Mouse (Mus musculus) common myeloid progenitor, adult 5-6 weeks (primary cell): ENCODE measurements around the gene Ube2cbp. TPM values are rescaled to one million over a fixed set of nuclear protein-coding genes. Genes with fewer than 3 reads are reported as not detected.

Experiments used
- ATAC-seq: replicated peaks from 2 replicates; pipeline ENCODE4 v1.8.0; 2016; ENCODE audit warnings: low read depth, mild to moderate bottlenecking, moderate TSS enrichment, inconsistent platforms; ENCODE audit not compliant: poor library complexity, severe bottlenecking
- total RNA-seq: library from RNA; stranded (forward); fragments of 200-1000, 187-1606 nt; gene quantifications from 2 replicates; pipeline ENCODE4 v1.2.3, GENCODE M21; 2017

The Ube2cbp gene
- 7.5 and 9.1 TPM in 2 replicates for total RNA-seq

DNA sequence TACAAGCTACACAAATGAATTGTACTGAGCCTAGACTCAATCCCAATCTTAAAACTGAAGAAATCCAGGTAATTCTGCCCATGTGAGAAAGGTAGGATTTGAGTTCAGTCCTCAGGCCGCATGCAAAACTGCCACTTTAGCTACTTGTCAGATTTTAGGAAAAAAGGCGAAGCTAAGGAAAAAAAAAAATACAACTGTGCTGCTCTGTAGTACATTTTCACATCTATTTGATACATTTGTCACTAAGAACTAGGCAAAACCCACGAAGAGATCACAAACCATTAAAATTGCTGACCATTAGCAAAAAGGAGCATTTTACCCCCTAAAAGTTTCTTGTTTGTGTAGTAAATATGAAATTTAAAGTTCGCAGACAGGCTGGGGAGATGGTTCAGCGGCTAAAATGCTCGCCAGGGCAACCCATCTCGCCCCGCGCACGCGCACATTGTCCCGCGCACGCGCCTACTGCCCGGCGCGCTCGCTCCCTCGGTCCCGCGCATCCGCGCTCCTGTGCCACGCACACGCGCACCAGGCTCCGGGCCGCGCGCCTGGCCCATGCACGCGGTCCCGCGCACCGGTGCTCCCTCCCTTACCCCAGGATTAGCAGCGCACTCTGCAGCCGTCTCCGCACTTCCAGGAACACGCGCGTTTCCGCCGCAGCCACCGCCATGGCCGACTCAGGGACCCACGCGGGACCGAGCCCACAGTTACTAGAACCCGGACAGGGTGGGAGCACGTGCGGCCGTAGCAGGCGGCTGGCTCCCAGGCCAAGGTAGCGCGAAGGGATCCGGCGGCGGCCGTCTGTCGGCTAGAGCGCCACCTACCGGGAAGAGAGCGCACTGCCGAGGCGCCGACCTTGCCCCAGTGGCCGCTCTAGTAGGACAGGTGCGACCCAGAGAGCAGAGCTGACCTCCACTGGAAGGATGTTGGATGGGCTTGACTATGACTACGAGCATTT, at the start of gene Ube2cbp:
Gene Ube2cbp (minus strand): TSS at position 800 of the 955 bp plus-strand sequence.
- peak; percentile 82 for ATAC-seq

DNA sequence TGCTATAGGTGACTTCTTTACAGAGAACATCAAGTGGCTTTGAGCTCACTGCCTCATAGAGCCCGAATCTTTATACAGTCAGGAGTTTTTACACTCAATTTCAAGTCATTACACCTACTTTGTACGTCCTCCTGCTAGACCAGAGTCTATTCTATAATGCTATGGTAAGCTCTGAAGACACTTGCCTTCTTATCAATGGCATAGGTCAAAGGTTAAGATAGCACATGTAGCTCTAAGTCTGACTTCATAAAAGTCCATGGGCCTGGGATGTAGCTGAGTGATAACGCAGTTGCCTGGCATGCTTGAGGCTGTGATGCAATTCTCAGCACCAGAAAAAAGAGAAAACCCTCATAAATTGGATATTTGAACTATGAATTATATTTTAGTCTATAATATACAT, 49.6 kb upstream of the Ube2cbp start:
- ATAC-seq: no peak

DNA sequence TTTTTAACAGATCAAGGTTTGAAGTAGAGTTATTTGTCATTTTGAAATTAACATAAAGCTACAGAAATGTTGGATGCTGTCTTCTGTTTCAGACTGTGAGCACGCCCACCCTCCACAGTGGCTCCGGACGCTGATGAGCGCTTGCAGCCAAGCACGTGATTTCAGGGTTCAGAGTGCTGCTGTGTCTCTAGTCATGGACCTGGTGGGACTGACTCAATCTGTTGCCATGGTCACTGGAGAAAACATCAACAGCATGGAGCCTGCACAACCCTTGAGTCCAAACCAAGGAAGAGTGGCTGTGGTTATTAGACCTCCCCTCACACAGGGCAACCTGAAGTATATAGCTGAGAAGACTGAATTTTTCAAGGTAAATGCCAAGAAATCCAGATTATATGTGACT, 49.0 kb upstream of the Ube2cbp start:
- no peak for ATAC-seq

DNA sequence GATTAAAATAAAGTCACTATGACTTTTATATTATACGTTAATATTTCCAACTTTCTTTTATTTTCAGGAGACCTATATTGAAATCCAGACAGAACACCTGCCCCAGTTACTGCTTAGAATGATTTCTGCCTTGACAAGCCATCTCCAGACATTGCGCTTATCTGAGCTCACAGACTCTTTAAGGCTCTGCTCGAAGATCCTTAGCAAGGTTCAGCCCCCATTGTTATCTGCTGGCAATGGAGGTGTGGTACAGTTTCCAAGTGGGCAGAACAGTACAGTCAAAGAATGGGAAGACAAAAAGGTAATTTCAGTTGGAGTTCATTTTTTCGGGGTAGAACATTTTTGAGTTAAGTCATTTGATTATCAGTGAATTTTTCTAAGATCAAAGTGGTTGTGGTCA, 42.7 kb upstream of the Ube2cbp start:
- ATAC-seq: no peak

DNA sequence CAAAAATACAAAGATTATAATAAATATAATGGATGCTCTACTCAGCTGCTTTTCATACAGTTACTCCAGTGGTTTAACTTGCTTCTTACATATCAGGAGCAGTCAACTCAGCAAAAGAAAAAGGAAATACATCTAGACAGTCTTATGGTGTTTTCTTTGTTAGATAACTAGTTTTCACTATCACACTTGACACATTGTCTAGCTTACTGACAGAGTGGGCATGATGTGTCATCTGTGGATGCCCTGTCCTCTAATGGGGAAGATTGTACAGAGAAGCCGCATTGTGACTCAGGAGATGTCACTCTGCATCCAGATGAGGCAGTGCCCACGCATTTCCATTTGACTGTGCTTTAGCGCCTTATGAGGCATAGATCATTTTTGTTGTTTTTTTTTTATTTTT, 34.3 kb upstream of the Ube2cbp start:
- ATAC-seq: peak; percentile 96

DNA sequence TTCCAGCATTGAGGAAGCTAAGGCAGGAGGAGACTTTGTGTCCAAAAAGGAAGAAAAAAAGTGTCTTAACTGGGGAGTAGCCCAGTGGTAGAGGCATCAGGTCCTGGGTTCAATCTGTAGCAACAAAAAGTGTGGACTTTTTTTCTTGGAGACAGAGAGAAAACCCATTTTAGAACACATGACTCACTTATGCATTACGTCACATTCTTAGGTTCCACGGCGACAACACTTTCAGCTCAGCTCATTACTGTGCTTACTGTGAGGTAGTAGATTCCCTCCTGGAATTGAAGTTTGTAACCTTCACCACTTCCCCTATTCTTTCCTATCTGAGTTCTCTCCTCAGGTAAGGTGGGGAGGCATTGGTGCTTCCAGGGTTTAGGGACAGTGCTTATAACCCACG, 31.5 kb upstream of the Ube2cbp start:
- no peak for ATAC-seq

DNA sequence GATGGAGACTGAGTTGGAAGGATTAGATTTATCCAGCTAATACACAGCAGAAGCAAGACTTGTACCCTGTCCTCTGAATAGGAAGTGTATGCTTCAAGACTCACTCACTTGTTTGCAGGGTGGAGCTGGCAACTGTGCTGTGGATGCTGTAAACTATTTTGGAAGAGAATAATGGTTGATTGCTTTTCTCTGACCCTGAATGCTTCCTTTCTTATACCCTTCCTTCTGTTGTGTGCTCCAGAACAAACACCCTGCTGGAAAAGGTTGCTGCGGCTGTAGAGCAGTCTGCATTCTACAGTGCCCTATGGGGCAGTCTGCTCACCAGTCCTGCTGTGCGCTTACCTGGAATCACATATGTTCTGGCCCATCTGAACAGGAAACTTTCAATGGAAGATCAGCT, 27.0 kb upstream of the Ube2cbp start:
- no peak for ATAC-seq

DNA sequence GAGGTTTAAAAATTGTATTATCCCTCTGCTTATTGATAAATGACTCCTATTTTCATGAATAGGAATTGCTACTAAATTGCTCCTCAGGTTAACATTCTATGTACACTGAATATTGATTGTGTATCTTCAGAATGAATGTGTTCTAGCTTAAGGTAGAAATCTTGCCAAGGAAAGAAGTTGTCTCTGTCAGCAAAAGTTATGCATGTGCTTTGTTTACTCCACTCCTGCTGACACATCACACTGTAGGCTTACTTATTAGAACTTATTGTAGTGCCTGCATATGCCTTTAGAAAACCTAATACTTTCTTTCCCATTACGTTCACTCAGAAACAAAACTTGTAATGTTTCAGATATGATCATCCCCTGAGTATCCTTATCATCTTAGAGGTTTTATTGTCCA, 17.5 kb upstream of the Ube2cbp start:
- no peak for ATAC-seq

DNA sequence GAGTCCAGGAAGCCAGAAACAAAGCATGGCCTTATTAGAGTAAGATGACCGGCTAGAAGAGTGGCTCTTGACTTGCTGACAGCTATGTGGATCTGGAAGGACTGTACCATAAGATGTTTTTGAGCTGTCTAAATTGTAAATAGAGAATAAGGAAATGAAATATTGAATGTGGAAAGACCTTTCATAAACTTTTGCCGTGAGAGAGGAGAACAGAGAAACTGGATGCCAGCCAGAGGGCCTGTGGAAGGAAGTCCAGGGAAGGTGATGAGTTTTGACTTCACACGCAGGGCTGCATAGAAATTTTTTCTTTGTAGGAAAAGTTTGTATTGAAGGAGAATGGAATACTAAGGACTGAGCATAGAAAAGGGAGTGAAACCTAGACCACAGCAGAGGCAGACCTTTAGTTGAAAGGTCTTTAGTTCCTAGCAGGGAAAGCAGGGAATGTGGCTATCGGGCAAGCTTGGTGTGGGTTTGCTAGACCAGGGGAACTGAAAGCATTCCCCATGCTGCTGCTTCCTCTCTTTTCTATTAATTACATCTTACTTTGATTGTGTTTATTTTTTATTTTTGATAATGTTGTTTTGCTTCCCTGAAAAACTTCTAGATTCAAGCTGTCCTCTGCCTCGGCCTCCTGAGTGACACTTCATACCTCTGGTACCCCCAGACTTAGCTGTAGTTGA, 13.8 kb upstream of the Ube2cbp start:
- ATAC-seq: 0 out of 2 replicates have a peak, but pooled peaks have one; percentile 24

DNA sequence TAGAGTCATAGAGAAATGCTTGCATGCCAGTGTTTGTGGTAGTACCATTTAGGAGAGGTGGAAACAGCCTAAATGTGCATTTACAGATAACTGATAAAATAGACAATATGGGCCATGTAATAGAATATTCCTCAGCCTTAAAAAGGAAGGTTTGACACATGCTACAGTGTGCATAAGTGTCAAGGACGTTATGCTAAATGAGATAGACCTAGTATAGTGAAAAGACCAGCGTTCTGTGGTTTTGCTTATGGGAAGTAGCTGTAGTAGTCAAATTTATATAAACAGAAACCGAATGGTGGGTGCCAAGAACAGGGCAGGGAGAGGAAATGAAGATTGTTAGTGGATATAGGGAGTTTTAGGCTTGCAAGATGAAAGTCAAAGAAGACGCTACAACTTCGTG, 12.0 kb upstream of the Ube2cbp start:
- peak; percentile 80 for ATAC-seq

DNA sequence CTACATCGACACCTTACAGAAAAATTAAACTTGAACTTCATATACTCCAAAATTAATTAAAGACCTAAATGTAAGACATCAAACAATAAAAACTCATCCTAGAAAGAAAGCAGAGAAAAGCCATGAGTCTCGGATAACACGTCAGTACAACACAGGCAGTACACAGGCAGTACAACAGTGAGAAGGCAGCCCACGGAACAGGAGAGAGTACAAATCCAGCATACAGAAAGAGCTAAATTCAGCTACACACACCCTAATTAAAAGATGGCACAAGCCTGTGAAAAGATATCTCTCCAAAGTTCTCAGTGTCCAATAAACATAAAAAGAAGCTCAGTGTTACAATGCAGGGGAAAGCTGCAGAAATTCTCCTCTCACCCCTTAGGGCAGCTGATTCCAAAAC, 11.2 kb upstream of the Ube2cbp start:
- no peak for ATAC-seq

DNA sequence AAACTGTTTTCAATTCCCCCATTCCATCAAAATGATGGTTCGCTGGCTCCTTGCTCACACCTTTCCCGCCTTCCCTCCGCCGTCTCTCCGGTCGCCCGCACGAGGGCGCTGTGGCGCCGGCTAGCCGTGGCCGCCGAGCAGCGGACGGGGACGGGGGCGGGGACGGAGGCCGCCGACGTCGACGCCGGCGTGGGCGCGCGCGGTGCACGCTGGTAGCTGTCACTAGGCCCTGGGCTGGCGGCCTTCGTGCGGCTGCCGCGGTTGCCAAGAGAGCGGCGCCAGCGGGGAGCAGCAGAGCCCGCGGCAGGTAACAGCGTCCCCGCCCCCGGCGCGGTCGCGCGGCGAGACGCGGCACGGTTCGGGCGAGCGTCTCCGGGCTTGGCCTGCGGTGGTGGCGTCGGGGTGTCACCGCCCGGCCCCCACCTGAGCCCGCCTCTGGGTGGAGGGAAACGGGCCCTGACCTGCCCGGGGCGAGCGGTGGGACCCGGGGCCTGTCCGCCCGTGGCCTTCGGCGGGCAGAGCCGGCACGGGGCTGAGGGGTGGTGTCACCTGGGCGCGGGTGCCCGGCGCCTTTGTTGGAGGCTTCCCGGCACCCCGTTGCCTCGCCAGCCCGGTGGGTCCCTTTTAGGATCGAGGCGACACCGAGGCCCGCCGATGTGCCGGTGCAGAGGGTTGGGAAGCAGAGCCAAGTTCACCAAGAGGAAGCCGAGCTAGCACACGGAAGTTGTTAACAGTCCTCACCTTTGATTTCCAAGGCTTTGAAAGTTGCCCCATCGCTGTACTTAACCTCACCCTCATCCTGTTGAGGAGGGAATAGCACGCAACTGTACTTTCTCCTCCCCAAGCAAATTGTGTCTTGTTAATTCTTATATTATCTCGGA, 2.5 kb upstream of the Ube2cbp start, which contains the start of gene Dop1a:
Gene Dop1a (plus strand): TSS at position 165 of the 881 bp plus-strand sequence.
- ATAC-seq: peak; percentile 69

DNA sequence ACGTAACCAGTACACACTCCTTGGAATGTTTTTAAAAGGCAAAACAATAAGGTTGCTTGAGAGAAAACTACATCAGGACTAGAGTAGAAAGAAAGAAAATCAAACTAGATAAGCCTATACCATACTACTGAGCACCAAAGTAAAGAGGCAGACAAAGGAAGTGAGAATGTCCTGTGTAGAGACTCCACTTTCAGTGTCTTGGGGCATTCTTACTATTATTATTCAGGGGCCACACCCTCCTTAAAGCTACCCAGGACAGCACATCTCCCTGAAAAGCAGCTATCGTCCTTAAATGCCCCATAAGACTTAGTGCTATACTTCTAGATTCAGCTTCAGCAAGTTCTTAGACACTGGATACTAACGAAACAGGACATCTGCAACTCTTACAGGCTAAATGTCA, 11.1 kb downstream of the Ube2cbp start:
- ATAC-seq: no peak

DNA sequence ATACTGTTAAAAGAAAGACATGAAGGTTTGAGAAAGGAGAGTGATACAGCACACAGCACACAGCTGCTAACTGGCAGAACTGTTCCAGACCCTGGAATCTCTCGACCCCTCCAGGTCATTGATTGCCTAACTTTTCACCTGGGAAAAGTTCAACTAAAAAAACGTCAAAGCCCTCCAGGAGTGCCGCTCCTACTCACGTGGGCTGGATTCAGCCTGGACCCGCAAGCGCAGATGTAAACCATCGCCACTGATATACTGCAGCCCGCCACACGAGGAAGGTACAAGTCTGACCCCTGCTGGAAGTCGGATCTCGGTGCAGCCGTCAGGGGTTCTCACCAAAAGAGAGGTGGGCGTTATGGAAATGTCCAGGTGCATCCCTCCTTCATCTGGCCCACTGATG, 13.1 kb downstream of the Ube2cbp start:
- peak; percentile 97 for ATAC-seq

DNA sequence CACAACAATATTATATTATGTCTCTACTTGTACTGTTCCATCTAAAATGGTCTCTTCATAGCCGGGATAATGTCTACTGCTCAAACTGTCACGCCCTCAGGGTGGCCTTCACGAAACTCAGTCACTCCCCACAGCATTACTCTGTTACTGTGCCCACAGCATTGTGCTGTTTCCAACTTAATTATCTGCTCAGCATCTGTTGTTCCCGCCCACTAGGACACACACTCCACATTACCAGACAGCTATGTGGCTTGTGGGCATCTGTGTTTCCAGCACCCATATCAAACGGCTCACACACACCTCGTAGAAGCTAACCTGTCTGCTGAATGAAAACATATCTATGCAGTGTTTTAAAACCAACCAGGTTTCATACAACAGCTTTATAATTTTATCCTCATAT, 13.7 kb downstream of the Ube2cbp start:
- peak; percentile 31 for ATAC-seq

DNA sequence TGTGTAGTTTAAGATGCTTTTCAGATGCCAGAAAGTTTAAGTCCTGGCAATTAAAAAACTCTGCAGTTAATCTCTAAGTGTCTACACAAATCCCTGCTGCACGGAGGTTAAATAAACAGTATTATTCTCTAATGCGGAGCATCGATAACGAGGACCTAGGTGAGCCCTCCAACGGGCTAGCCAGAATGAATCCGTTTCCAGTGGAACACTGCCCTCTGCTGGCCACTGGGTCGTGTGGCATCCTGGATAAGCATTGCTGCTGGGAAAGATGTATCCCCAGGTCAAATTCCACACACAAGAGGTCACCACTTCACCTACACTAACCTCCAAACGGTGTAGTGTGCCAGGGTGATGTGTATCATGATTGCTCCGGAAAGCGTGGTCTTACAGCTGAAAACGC, 15.2 kb downstream of the Ube2cbp start:
- peak; percentile 83 for ATAC-seq

DNA sequence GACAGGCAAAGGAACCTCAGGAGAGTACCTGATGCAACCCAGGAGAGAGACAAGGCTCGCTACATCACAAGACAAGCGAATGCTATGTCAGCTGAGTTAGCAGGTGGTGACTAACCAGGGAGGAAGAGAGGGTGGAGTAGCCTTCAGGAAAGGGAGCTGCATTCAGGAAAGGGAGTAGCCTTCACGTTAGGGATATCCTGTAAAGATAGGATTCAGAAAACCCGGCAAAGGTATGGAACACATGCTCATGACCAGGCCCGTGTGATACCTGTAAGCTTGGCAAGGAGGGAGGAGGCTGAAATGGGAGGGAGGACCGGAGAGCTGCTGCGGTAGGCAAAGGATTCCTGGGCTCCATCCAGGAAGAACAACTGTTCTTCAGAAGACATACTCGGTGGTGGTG, 17.3 kb downstream of the Ube2cbp start:
- no peak for ATAC-seq

DNA sequence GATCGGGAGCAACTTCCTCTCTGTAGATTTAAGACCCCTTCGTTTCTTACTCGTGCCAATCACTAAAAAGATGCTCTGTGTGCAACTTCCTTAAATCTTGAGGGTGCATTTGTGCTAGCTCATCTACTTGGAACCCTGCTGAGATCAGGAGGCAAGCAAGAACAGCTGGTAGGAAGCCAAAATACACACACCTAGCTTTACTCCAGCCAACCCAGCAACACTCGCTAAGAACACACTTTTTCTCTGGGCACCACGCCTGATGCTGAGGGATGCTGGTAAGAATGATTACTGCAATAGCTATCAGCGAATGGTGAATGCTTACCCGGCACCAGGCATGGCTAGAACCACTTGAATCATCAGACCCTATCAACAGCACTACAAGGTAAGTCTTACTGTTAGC, 17.9 kb downstream of the Ube2cbp start:
- ATAC-seq: no peak

DNA sequence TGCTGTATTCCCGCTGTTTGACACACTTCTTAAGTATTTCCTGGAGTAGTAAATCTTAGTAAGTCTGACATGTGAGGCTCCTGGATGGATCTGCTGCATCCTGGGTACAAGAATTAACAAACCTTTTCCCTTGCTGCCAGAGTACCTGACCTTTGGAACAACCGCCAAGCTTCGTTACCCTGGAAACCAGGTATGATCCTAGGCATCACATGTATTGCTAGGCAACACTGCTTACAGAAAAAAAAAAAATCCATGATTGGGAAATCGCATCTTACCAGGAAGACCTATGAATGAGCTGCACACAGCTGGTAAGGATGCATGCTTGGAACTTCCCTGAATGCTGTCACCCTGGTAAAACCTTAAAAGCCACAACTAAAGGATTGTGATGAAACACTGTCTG, 22.5 kb downstream of the Ube2cbp start:
- ATAC-seq: no peak

DNA sequence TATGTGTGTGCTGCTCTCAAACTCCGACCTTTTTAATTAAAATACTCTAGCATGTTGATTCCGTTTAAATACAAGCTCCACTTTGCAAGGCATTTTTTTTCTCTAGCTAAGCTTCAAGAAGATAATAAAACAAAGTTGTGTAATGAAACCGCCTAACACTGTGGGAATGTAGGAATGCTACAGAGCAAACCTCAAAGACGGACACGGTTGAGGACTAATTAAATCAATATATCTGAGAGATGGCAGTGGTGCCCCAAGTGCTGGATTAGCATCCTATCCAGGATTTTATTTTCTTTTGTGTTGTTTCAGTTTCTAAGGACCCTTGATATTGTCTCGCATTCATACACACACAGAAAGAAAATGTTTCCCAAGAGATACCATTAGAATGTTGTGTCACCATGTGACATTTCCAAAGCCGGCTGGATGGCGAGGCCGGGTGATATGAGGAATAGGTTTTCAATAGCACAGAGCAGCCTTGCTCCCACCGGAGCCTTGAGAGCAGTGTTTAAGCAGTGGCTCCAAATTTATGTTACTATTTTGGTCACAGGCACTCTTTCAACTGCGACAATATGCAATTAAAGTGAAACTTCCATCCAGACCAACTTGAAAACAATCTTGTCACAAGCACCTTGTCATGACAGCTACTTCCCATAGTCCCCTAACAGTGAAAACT, 26.3 kb downstream of the Ube2cbp start:
- no peak for ATAC-seq
